Mouse (Mus musculus) ovary, postnatal 36 days (tissue): ENCODE measurements around the gene Olfr744.
"Not testable (repeated sequence)": the region's sequence is repeated elsewhere in the genome, so short reads cannot be mapped to it uniquely, and the experiment has no call there.

Source experiments
- DNase-seq: peaks from one replicate; pipeline ENCODE4 v3.0.0; 2022; ENCODE audit warnings: low spot score, mixed read lengths

The Olfr744 gene

DNA sequence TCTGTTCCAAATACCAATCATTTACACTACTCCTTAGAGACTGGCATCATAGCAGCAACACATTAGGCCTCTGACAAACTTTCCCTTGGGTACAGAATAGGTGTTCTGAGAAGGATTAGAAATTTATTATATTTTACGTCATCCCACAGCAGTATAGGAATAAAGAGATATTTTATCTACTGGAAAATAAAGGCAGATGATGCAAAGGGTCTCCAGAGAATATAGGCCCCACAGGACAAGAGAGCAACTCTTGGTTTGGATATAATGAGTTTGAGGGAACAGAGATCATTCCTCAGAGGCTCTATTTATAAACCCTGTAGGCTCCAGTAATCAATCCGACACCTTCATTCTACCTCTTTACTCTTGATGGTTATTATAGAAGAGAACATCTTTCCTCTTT, at the start of gene Olfr744:
Olfr744 (plus strand) TSS at position 301 of the 400 bp plus-strand sequence.
- DNase-seq: no peak

DNA sequence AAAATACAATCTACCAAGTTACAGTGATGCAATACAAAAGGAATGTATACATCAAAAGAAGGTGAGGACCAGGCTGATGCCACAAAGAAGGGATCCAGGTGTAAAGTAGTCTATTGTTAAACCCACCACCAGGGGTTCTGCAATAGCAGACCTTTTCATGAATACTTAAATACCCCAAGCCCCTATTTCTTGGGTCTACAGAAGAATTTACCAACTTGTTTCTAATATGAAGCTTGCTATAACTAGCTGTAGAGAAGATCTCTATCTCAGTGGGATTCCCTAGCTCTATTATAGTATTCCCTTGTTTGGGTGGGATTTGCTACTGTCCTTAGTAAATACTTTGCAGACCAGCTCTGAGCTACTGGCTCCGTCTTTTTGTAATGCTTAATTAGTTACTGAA, 41.6 kb upstream of the Olfr744 start:
- not testable (repeated sequence) for DNase-seq

- DNase-seq: no peak
These were observed 24.4 kb downstream of the Olfr744 start, which contains the start of gene Olfr745 for GRCm38 (mm10) chr14:50639088-50639487. Olfr745 (plus strand) TSS chr14:50639388.

GRCm38 (mm10) chr14:50646783-50647182, 32.1 kb downstream of the Olfr744 start, which contains the start of gene Olfr746:
Olfr746 (plus strand) TSS chr14:50647083.
- DNase-seq: no peak
